Mouse (Mus musculus) kidney, postnatal 0 days (tissue): ENCODE measurements around the gene Calr. TPM values are rescaled to one million over a fixed set of nuclear protein-coding genes. Genes with fewer than 3 reads are reported as not detected.
"Not testable (repeated sequence)": the region's sequence is repeated elsewhere in the genome, so short reads cannot be mapped to it uniquely, and the experiment has no call there.

ENCODE experiments used
- ATAC-seq: fragments of 200-750 bp; cut with Nextera tagmentation; replicated peaks from 2 replicates; pipeline ENCODE4 v1.8.0; 2017; ENCODE audit warnings: low read depth, moderate number of reproducible peaks, moderate TSS enrichment, moderate library complexity; ENCODE audit not compliant: low FRiP score
- DNase-seq: peaks from one replicate; pipeline ENCODE4 v3.0.0-alpha.2; 2016; ENCODE audit warnings: low spot score
- H3K27ac ChIP-seq: fragments of 300-500 bp; sonication (generic); 2 replicates; pipeline ENCODE4 v1.5.1; 2014; ENCODE audit warnings: mild to moderate bottlenecking
- H3K27me3 ChIP-seq: fragments of 300-500 bp; sonication (generic); 2 replicates; pipeline ENCODE4 v1.6.1; 2014; ENCODE audit warnings: low read length, mixed read lengths; ENCODE audit not compliant: insufficient read depth
- H3K36me3 ChIP-seq: fragments of 300-500 bp; sonication (generic); 2 replicates; pipeline ENCODE4 v1.6.1; 2014; ENCODE audit warnings: low read length, mixed read lengths; ENCODE audit not compliant: insufficient read depth
- H3K4me1 ChIP-seq: fragments of 300-500 bp; sonication (generic); replicated peaks from 2 replicates; pipeline ENCODE4 v1.6.1; 2014; ENCODE audit warnings: antibody characterized with exemption, low read length, mixed read lengths; ENCODE audit not compliant: insufficient read depth
- H3K4me2 ChIP-seq: fragments of 300-500 bp; sonication (generic); 2 replicates; pipeline ENCODE4 v1.6.1; 2014; ENCODE audit warnings: mild to moderate bottlenecking, low read length, moderate library complexity, mixed read lengths
- H3K4me3 ChIP-seq: fragments of 300-500 bp; sonication (generic); replicated peaks from 2 replicates; pipeline ENCODE4 v1.5.1; 2014; ENCODE audit warnings: low read depth, low read length
- H3K9ac ChIP-seq: fragments of 300-500 bp; sonication (generic); 2 replicates; pipeline ENCODE4 v1.6.1; 2014; ENCODE audit warnings: low read depth, low read length
- H3K9me3 ChIP-seq: fragments of 300-500 bp; sonication (generic); replicated peaks from 2 replicates; pipeline ENCODE4 v1.6.1; 2016; ENCODE audit warnings: low read length, inconsistent platforms, mixed read lengths
- CTCF ChIP-seq: IDR thresholded peaks from 2 replicates; pipeline ENCODE4 v1.5.1; 2016; ENCODE audit warnings: antibody characterized with exemption, low read depth, mild to moderate bottlenecking, moderate library complexity
- WGBS: fragments of 180-500 bp; shearing (Covaris S2); extraction: QIAGEN DNeasy Blood & Tissue Kit; methylation state at CpG from one replicate; pipeline ENCODE4 v1.1.7; 2014; 5-methylcytosine and 5-hydroxymethylcytosine counted together
- polyA plus RNA-seq: library from polyadenylated mRNA; unstranded; fragments of >200 nt; fragmentation: Nextera tagmentation; extraction: Ambion mirVana; gene quantifications from 2 replicates; pipeline ENCODE4 v1.2.1, GENCODE M21; 2015

Gene Calr
- polyA plus RNA-seq, 1 experiment from 2014 or later = 644 TPM

DNA sequence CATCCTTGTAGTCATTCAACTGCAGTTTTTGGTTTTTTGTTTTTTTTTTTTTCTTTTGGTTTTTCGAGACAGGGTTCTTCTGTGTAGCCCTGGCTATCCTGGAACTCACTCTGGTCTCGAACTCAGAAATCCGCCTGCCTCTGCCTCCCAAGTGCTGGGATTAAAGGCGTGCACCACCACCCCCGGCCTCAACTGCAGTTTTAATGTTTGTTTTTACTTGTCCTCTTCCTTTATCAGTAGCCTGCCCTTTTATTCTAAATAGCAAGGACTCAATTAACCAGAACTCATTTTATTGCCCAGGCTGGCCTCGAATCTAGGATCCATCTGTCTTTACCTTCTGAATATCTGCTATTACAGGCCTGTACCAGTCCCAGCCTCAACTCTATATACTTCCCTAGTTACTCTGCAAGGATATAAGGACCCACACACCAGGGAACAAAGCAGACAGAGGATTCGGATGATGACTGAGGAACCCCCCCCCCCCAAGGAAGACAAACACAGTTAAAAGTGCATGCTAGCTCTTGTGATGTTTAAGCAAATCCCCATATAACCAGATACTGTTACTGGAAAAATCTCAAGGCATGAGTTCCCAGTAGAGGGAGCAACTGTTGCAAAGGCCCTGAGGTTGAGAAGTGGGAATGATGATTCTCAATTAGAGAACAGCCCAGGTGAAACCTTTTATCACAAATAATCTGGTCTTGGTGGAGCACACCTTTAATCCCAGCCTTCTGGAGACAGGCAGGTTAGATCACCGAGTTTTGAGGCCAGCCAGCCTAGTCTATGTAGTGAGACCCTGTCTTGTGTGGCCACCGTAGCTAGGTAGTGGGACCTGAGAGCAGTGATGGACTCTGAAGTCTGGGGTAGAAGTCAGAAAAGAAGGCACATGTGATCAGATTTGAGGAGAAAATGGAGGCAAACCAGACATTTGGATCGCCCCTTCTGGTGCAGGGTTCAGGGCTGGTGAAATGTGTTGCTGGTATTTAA is 13.7 kb downstream of the Calr start:
- H3K27me3 ChIP-seq = no peaks in the 10 kb centered on the region
- peak overlapping the region; percentile 94; the same call in 1 of the 2 replicates for H3K27ac ChIP-seq
- H3K9ac ChIP-seq = peak overlapping the region; percentile 96
- ATAC-seq = no peak
- H3K4me2 ChIP-seq = peak overlapping the region; percentile 65
- 53% methylated on average over 10 of the region's 10 CpGs for WGBS
- H3K36me3 ChIP-seq = peaks cover 40% of the 10 kb centered on the region
- peak overlapping the region; percentile 95 for H3K4me3 ChIP-seq
- DNase-seq = no peak
- no peaks in the 10 kb centered on the region; the same call in 1 of the 2 replicates for H3K4me1 ChIP-seq
- no peaks in the 10 kb centered on the region for H3K9me3 ChIP-seq
- TF ChIP-seq CTCF = peak; percentile 32; the same call in 1 of the 2 replicates

DNA sequence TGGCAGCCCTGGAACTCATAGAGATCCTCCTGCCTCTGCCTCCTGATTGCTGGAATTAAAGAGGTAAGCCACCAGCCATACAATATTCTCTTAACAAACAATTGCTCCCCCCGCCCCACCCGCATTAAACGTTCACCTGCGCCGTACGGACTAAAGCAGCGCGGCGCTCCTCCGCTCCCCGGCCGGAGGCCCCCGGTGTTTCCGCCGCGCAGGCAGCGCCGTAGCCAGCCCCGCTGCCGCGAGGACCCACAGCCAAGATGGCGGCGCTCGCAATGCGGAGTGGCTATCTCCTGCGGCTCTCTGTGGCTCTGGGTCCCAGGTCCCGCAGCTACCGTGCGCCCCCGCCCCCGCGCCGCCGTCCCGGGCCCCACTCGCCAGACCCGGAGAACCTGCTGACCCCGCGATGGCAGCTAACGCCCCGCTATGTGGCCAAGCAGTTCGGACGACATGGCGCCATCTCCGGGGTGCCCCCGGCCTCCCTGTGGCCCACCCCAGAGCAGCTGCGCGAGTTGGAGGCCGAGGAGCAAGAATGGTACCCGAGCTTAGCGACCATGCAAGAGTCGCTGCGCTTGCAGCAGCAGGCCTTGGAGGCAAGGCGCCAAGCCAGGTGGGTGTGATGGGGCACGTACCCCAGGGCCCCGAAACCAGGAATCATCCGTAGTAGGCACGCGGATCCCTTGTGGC is 14.6 kb downstream of the Calr start:
- no peak for TF ChIP-seq CTCF
- no peaks in the 10 kb centered on the region for H3K27me3 ChIP-seq
- peaks cover 32% of the 10 kb centered on the region for H3K36me3 ChIP-seq
- DNase-seq = peak; percentile 75
- H3K9ac ChIP-seq = peak overlapping the region; percentile 96
- peak; percentile 38 for ATAC-seq
- H3K4me1 ChIP-seq = no peaks in the 10 kb centered on the region
- no peaks in the 10 kb centered on the region for H3K9me3 ChIP-seq
- peak overlapping the region; percentile 65 for H3K4me2 ChIP-seq
- H3K27ac ChIP-seq = peak overlapping the region; percentile 94
- 1% methylated on average over 59 of the region's 59 CpGs for WGBS
- H3K4me3 ChIP-seq = peak overlapping the region; percentile 95

DNA sequence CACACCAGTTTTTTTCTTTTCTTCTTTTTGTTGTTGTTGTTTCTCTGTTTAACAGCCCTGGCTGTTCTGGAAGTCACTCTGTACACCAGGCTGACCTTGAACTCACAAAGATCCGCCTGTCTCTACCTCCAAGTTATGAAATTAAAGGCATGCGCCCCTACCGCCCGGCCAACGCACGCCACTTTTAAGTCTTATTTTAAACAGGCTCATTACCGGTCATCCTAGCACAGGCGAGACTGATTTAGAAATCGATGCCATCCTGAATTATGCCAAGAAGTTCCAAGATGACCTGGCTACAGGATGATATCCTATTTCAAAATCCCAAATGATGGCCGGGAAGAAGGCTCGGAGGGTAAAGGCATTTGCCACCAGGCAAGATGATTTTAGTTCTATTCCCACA is 15.2 kb downstream of the Calr start, which contains the start of gene Gadd45gip1:
Gene Gadd45gip1 (plus strand): TSS at position 33 of the 400 bp plus-strand sequence.
- Histone ChIP-seq H3K4me3 (peak within 1 kb of the TSS; percentile 95), H3K27ac (peak within 1 kb of the TSS; percentile 94), H3K4me2 (peak within 1 kb of the TSS; percentile 65), H3K9ac (peak within 1 kb of the TSS; percentile 96), H3K9me3 (no peaks in the 10 kb centered on the region), H3K36me3 (peaks cover 25% of the 10 kb centered on the region), H3K27me3 (no peaks in the 10 kb centered on the region), H3K4me1 (no peaks in the 10 kb centered on the region)
- 84% methylated on average over 11 of the region's 11 CpGs for WGBS
- no peak for ATAC-seq
- TF ChIP-seq CTCF = no peak
- DNase-seq = no peak

DNA sequence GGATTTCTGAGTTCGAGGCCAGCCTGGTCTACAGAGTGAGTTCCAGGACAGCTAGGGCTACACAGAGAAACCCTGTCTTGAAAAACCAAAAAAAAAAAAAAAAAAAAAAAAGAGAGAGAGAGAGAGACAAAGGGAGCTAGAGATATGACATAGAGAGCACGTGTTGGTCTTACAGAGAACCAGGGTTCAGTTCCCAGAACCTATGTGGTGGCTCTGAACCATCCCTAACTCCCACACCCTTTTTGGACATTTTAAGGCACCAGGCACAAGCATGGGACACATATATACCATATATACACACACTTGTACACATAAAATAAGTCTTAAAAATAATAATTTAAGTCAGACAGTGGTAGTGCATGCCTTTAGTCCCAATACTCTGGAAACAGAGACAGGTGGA is 20.2 kb downstream of the Calr start:
- H3K4me2 ChIP-seq, H3K9ac ChIP-seq, H3K4me3 ChIP-seq, H3K9me3 ChIP-seq, ATAC-seq, DNase-seq, H3K27me3 ChIP-seq, H3K36me3 ChIP-seq, H3K4me1 ChIP-seq, H3K27ac ChIP-seq: not testable (repeated sequence)
- 72% methylated on average over 1 of the region's 2 CpGs for WGBS

DNA sequence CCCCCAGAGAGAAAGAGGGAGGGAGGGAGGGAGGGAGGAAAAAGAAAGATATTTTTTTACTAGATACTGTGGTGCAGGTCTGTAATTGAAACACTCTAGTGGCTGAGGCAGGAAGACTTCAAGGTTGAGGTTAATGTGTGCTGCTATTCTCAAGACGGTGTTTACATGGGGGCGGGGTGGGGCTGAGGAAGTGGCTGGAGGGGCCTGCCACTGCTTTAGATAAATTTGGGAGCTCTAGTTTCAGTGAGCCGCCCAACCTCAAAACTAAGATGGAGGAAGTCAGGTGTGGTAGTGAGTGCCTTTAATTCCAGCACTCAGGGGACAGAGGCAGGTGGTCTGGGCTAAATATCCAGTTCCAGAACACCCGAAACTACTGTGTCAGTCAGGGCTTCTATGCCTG is 21.1 kb downstream of the Calr start:
- H3K4me2 ChIP-seq = no peak overlapping the region
- WGBS = 56% methylated on average over 4 of the region's 4 CpGs
- no peak for DNase-seq

DNA sequence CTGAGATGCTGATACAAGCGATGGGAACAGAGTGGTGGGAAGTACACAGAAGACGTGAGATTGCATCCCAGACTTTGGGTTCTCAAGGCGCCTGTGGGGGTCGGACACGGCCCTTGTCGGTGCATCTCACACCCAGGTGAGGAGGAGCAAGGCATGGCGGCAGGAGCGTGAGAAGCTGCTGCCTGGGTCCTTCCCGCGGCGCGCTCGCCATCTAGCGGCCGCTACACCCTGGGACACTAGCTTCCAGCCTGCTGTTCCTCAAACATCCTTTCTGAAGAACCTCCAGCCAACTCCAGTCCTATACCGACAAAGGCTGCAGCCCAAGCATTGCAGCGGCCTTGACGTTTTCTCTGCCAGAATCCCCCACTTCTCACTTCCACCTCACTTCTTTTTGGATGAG is 23.1 kb downstream of the Calr start:
- Histone ChIP-seq H3K27me3 (no peaks in the 10 kb centered on the region), H3K9me3 (no peaks in the 10 kb centered on the region), H3K4me3 (no peak overlapping the region), H3K36me3 (no peaks in the 10 kb centered on the region), H3K4me2 (peak overlapping the region; percentile 24; the same call in 1 of the 2 replicates), H3K9ac (no peak overlapping the region), H3K4me1 (no peaks in the 10 kb centered on the region), H3K27ac (no peak overlapping the region)
- WGBS = 0% methylated on average over 18 of the region's 18 CpGs
- ATAC-seq = peak; percentile 59; the same call in 1 of the 2 replicates
- peak; percentile 92 for TF ChIP-seq CTCF
- DNase-seq = peak; percentile 88

More for the DNA sequence above, 21.1 kb downstream of the Calr start:
- Histone ChIP-seq H3K9ac (no peak overlapping the region), H3K27ac (no peak overlapping the region), H3K36me3 (no peaks in the 10 kb centered on the region), H3K4me3 (no peak overlapping the region), H3K9me3 (no peaks in the 10 kb centered on the region), H3K27me3 (no peaks in the 10 kb centered on the region), H3K4me1 (no peaks in the 10 kb centered on the region)
- no peak for ATAC-seq
- no peak for TF ChIP-seq CTCF
